Mouse (Mus musculus) central nervous system, embryonic 11.5 days (tissue): ENCODE data around the gene Sgk1. TPM values are rescaled to one million over a fixed set of nuclear protein-coding genes. Genes with fewer than 3 reads are reported as not detected.

ENCODE experiments used
- polyA plus RNA-seq: library from polyadenylated mRNA; depleted of rRNA; stranded (reverse); fragments of >200 nt; gene quantifications from 2 replicates; pipeline ENCODE4 v1.2.3, GENCODE M21; 2012; rRNA removed

Sgk1 gene
- 12.1 and 18.3 TPM in 2 replicates for polyA plus RNA-seq

GRCm38 (mm10) chr10:21882184-21883081, at the start of gene Sgk1:
Gene Sgk1, plus strand, starts transcription at chr10:21882184.

Other genes with a start within 250 kb of the Sgk1 start
- gene 4930444G20Rik, start 185.9 kb downstream of the Sgk1 start, polyA plus RNA-seq: not detected in 2 replicates